Mouse (Mus musculus) heart, postnatal 25 days (tissue): Measurements from ENCODE around the gene Krr1. TPM values are rescaled to one million over a fixed set of nuclear protein-coding genes. Genes with fewer than 3 reads are reported as not detected.
"Not testable (repeated sequence)": the region's sequence is repeated elsewhere in the genome, so short reads cannot be mapped to it uniquely, and the experiment has no call there.

Experiments
- DNase-seq: peaks from one replicate; pipeline ENCODE4 v3.0.0; 2022; ENCODE audit warnings: low spot score
- intact Hi-C: fragments of 180-260 bp; cut with DNase I; formaldehyde crosslinking; loops from one replicate; pipeline ENCODE4 v1.15.1; 2025
- total RNA-seq, 2 experiments: library from RNA; stranded (reverse); gene quantifications; 2 replicates each; pipeline ENCODE4 v1.2.3; 2021

Krr1 gene
- total RNA-seq, 2 experiments from 2014 or later, result 24.0 to 26.8 TPM

DNA sequence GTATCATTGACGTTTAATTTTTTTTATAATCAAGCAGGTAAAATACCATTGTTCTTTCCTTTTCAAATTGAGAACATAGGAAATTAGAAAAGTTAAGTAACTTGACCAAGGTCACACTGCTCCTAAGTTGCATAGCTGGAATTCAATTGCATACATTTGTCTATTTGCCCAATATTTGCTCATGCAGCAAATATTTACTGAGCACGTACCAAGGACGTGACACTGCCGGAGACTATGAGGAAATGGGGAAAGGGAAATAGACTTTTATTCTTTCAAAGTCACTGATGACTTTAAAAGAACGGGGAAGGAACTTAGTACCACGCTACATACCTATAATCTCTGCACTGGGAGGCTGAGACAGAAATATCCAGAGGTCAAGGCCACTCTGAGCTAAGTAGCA lies 12.0 kb upstream of the Krr1 start:
- no peak for DNase-seq
- intact Hi-C loops, result no loop called here

GRCm38 (mm10) chr10:111966394-111966793 lies 6.1 kb upstream of the Krr1 start:
- no peak for DNase-seq
- intact Hi-C loops, result no loop called here

GRCm38 (mm10) chr10:111971929-111972328 lies 535 bp upstream of the Krr1 start:
- no peak for DNase-seq
- intact Hi-C loops, result loop anchor here (5.0 to 10.0 kb wide), 2 partner anchors 675 to 833 kb away; partner anchors contain the start of gene Bbs10

GRCm38 (mm10) chr10:111977584-111977983 lies 5.1 kb downstream of the Krr1 start:
- DNase-seq, result no peak
- intact Hi-C loops, result loop anchor here (2.0 to 10.0 kb wide), 2 partner anchors 129 to 827 kb away; no protein-coding TSS in a partner anchor

- intact Hi-C loops, result no loop called here
- no peak for DNase-seq
These were observed 10.6 kb downstream of the Krr1 start for GRCm38 (mm10) chr10:111983070-111983469.

DNA sequence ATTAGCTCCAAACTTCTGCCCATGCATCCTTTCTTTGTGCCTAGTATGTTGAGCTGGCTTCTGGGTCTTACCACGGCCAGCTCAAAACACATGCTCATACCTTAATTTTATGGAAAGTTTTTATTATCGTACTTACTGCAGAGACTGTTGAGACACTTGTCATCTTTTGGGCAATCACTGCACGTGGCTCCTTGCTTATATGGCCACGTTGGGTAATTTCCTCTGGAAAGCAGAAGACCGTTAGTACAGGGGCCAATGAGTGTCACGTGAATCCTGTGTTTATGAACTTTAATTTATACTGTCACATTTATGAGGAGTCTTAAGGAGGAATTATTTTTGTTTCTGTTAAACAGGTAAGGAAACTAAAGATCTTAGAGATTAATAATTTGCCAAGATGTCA lies 14.0 kb downstream of the Krr1 start:
- no peak for DNase-seq

GRCm38 (mm10) chr10:111995803-111996548 lies 23.5 kb downstream of the Krr1 start:
- intact Hi-C loops, result no loop called here
- DNase-seq, result no peak

More for the DNA sequence above, 14.0 kb downstream of the Krr1 start:
- intact Hi-C loops, result no loop called here

DNA sequence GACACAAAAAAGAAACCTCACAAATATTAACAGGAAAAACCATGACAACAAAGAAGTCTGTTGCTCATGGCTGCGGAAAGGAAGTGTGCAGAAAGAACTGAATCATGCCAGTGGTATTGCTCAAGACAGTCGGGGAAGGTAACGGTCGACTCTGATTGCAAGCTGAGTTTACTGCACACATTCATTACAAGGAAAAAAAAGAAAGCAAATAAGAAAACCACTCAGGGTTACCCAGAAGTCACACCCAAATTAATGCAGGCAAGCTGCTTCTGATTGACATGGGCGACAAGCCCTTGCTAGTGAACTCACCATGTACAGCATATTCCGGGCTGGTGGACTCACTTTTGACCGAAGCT lies 24.1 kb downstream of the Krr1 start:
- DNase-seq, result no peak
- intact Hi-C loops, result no loop called here

DNA sequence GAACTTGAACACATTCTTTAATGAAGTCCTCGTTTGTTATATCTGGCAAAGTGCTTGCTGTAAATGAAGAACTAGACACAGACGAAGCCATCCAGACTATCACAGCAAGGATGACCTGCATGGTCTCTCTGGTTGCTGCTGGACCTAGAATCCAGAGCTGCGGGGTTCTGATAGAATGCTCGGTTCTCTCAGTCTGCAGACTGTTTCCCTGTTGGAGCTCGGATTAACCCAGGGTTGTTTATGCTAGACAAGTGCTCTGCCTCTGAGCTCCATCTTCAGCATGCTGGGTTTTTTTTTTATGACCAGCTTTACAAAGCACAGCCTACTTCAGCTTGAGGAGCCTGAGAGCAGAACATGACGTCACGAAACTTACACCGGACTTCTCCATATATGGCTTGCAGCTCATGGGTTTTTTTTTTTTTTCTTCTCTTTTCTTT lies 24.5 kb downstream of the Krr1 start:
- no peak for DNase-seq
- intact Hi-C loops, result no loop called here

DNA sequence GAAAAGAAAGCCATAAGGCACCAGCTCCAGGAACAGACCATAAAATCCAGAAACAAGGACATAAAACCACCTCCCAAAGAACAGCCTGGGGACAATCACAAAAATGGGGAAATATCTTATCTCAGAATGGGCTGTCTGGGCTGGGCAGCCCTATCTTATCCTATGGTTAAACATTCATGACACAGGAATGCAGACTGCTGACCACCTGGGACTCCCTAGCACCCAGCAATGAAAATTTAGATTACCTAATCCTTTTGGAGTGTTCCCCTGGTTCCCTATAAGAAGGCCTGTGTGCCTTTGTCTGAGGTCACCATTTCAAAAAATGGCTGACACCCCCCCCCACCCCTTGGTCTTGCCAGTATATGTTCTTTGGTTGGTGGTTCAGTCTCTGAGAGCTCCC lies 25.2 kb downstream of the Krr1 start:
- DNase-seq, result no peak
- intact Hi-C loops, result no loop called here

DNA sequence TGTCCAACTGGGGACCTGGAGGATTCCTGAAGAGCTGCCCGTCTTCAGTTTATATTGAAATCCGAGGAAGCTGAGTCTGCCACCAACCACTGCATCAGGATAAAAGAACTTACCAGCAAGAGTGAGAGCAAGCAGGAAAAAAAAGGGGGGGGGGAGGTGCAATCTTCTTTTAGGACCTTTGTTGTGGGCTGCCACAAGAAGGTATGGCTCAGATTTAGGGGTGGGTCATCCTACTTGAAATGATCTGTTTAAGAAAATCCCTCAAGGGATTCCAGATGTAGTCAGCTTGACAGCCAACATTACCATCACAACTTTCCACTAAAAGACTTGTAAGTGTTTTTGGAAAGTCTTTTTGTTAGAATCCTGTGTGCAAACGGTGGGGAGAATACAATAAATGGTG lies 27.3 kb downstream of the Krr1 start:
- no peak for DNase-seq
- intact Hi-C loops, result no loop called here

DNA sequence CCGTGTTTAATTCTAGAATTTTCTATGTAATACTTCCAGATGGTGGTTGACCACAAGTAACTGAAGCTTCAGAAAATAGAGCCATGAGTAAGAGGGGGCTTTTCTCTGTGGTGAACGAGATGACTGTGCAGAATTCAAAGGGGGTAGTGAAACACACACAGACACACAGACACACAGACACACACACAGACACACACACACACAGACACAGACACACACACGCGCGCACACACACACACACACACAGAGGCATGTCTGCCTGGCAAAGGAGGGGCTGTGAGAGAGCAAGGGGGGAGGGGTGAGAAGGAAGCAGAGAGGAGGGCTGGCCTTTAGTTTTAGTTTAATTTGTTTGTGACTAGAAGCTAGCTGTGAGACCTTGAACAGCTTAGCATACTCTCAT lies 28.1 kb downstream of the Krr1 start:
- intact Hi-C loops, result no loop called here
- no peak for DNase-seq

GRCm38 (mm10) chr10:112001350-112001749 lies 28.9 kb downstream of the Krr1 start:
- intact Hi-C loops, result no loop called here
- no peak for DNase-seq

DNA sequence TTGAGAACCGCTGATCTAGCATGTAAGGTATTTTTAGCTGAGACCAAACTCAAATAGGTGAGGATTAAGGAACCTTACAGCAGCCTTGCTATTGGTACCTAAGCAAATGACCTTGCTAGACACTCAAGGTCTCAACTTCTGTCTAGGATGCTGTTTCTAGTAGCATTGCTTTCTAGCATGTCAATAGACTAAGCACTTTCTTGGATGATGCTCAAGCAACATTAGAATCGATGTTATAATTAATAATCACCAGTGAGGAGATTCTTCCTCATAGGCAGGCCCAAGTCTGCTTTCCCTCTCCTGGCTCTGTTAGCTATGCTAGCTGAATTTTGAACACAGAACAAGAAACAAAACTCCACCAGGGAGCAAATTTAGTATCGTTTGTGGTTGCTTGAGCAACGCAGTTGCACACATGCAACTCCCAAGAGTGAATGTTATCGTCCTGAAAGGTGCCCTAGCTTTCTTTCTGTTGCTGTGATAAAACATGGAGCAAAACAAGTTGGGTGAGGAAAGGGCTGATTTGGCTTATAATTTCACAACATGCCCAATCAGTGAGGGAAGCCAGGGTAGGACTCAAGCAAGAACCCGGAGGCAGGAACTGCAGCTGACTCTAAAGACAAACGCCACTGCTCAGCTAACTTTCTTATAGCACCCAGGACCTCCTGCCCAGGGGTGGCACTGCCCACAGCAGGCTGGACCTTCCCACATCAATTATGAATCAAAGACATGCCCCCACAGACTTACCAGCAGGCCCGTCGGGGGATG lies 29.5 kb downstream of the Krr1 start:
- no peak for DNase-seq
- intact Hi-C loops, result no loop called here

DNA sequence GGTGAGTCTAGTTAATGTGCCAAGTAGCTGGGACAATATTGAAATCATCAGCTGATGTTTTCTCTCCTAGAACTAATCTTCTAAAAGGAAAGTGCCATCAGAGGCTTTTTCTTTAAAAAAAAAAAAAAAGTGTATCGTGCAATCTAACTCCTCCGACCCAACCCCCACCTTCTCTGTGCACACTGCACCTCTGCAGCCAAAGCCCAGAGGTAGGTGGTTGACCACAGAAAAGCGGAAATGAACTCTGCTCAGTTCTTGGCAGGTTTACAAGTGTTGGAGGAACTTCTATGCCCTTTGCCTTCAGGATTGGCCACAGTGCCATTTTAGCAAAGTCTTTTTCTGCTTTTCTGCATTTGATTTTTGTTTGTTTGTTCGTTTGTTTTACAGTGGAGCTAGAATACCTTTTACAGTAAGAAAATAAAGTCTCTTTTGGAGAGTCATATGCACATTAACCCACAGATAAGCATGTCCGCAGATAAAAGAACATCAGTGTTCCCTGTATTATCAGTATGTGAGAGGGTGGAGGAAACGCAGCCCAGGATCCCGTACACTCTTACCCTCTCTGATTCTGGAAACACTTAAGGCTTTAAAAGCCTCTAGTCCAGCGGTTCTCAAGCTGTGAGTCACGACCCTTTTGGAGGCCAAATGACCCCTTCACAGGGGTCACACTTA lies 30.2 kb downstream of the Krr1 start, which contains the start of gene Glipr1:
Gene Glipr1, minus strand, starts transcription at position 88 of the 672 bp plus-strand sequence.
- intact Hi-C loops, result no loop called here
- no peak for DNase-seq

GRCm38 (mm10) chr10:112009511-112009910 lies 37.0 kb downstream of the Krr1 start:
- intact Hi-C loops, result not testable (repeated sequence)

GRCm38 (mm10) chr10:112023585-112023984 lies 51.1 kb downstream of the Krr1 start:
- no peak for DNase-seq
- intact Hi-C loops, result loop anchor here (5.0 kb wide), 1 partner anchor 179 kb away; no protein-coding TSS in a partner anchor

More at GRCm38 (mm10) chr10:112009511-112009910, 37.0 kb downstream of the Krr1 start:
- DNase-seq, result not testable (repeated sequence)

DNA sequence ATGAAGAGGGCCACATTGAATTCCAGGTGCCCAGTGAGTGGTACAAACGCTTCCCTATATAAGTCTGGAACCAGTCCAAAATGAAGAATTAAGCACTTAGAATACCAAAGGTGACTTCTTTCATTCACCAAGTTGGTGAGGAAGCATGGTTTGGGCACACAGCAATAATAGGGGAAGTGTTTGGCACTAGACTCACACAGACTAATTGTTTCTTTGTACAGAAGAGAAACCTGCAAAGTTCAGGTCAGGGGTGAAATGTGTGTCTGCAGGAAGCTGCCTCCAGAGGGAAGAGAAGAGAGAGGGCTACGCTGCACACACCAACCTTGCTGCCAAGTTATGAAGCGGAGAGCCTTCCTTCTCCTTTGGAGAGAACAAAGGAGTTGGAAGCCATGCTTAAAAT lies 56.2 kb downstream of the Krr1 start:
- intact Hi-C loops, DNase-seq: not testable (repeated sequence)
